Mouse (Mus musculus) small intestine, adult 2 months (tissue): ENCODE results near the gene Atp2b4.

Experiments used
- CTCF ChIP-seq: fragments of 200-500 bp; IDR thresholded peaks from 2 replicates; pipeline ENCODE4 v1.5.1; 2012; ENCODE audit warnings: low read depth, mild to moderate bottlenecking, control low read depth, inconsistent platforms, low read length, moderate library complexity, mixed read lengths; ENCODE audit not compliant: insufficient replicate concordance, insufficient read length; ENCODE audit errors: extremely low read depth
- POLR2A ChIP-seq: fragments of 200-500 bp; IDR thresholded peaks from 2 replicates; pipeline ENCODE4 v1.6.1; 2012; ENCODE audit warnings: low read depth, mild to moderate bottlenecking, control low read depth, inconsistent platforms, low read length, moderate library complexity

GRCm38 (mm10) chr1:133720342-133720741 lies 80.5 kb downstream of the Atp2b4 start:
- TF ChIP-seq CTCF (no peak), POLR2A (no peak)
